Mouse (Mus musculus): ENCODE results near the gene Nrd1.

The Nrd1 gene

GRCm38 (mm10) chr4:109098861-109099260, 98.4 kb downstream of the Nrd1 start:
- DNase-seq (ENCODE audit: low spot score): no peak

GRCm38 (mm10) chr4:109102574-109102973, 102.1 kb downstream of the Nrd1 start:
- DNase-seq (ENCODE audit: low spot score): no peak

GRCm38 (mm10) chr4:109103145-109103883, 102.9 kb downstream of the Nrd1 start:
- no peak for DNase-seq (ENCODE audit: low spot score)

GRCm38 (mm10) chr4:109105254-109105653, 104.8 kb downstream of the Nrd1 start:
- no peak for DNase-seq (ENCODE audit: low spot score)

- no peak for DNase-seq (ENCODE audit: low spot score)
Observed at GRCm38 (mm10) chr4:109106034-109106433, 105.6 kb downstream of the Nrd1 start.

- no peak for DNase-seq (ENCODE audit: low spot score)
Observed at GRCm38 (mm10) chr4:109106594-109106993, 106.1 kb downstream of the Nrd1 start.

GRCm38 (mm10) chr4:109109012-109109411, 108.6 kb downstream of the Nrd1 start:
- no peak for DNase-seq (ENCODE audit: low spot score)

GRCm38 (mm10) chr4:109109686-109110085, 109.2 kb downstream of the Nrd1 start:
- no peak for DNase-seq (ENCODE audit: low spot score)

GRCm38 (mm10) chr4:109110978-109111377, 110.5 kb downstream of the Nrd1 start:
- DNase-seq (ENCODE audit: low spot score): no peak
